Mouse (Mus musculus) ovary, postnatal 36 days (tissue): ENCODE measurements around the gene Tdgf1.

Experiments
- DNase-seq: peaks from one replicate; pipeline ENCODE4 v3.0.0; 2022; ENCODE audit warnings: low spot score, mixed read lengths

The Tdgf1 gene

GRCm38 (mm10) chr9:110953550-110954461 lies 7.8 kb upstream of the Tdgf1 start:
- peak; percentile 79 for DNase-seq

DNA sequence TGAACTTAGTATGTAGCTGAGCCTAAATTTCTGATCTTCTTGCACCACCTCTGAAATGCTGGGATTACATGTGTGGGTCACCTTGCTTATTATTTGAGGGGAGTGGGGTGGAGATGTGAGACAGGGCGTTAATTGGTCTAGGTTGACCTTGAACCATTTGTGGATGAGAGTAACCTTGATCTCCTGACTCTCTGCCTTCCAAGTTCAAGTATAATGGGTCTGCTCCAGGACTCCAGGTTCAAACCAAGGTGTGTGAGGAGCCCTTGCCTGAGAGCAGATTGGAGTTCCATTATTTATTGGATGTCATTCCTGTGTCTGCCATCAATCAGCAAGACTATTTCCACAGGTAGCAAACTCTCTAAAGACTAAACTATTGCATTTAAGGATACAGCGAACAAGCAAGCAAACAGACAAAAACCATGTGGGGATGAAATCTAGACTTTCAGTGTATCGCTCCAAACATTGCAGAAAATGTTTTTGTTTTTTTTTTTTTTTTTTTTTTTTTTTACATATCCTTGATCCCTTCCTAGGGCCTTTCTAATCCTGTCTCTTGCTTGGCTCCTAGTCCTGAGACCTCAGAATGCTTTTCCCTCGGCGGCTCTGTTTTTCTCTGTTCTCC lies 7.1 kb upstream of the Tdgf1 start:
- DNase-seq = no peak

DNA sequence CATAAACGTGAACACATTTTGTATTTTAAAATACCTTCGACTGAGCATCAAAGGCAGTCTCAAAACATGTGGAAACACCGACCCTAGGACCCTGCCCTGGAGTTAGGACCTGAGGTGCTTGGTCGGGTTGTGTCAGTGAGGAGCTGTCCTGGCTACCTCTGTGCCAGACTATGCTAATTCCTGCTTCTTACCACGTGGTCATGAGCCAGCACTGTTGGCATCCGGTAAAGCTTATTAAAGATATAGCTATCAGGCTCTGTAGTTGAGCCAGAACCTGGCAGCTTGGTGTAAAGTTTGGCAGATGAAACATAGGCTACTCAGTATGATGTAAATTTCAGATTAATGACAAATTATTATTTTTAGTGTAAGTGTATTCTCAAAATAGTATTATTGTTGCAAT lies 6.4 kb upstream of the Tdgf1 start:
- no peak for DNase-seq

DNA sequence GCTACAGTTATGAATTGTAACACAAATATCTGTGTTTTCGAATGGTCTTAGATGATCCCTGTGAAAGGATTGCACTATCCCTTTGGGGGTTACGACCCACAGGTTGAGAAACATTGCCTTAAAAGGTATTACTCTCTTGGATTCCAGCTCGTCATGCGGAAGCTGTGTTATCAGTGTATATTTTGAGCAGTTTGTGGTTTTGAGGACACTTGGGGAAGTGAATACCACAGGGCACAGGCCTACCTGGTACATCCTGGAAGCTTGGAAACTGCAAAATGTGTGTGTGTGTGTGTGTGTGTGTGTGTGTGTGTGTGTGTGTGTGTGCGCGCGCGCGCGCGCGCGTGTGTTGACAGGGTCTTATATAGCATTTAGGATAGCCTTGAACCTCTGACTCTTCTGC lies 5.9 kb upstream of the Tdgf1 start:
- DNase-seq = no peak

DNA sequence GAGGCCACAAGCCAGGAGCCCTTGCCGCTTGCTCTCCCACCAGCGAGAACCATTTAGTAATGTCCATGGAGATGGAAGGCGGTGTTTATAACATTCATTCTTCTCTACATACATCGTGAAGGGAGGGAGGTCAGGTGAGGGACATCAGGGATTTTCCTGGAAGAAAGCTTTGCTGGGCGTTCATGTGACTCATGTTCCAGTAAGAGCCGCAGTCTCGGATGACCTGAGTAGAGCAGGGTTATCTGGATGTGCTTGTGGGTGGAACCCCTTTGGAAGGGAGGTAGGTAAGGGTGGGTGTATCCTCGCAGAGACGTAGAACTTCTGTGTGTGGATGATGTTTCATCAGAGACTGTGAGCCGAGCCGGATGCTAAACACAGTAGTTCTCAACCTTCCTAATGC lies 5.4 kb upstream of the Tdgf1 start, which contains the start of gene Lrrc2:
TSS of gene Lrrc2 (plus strand) at position 149 of the 400 bp plus-strand sequence.
- no peak for DNase-seq

DNA sequence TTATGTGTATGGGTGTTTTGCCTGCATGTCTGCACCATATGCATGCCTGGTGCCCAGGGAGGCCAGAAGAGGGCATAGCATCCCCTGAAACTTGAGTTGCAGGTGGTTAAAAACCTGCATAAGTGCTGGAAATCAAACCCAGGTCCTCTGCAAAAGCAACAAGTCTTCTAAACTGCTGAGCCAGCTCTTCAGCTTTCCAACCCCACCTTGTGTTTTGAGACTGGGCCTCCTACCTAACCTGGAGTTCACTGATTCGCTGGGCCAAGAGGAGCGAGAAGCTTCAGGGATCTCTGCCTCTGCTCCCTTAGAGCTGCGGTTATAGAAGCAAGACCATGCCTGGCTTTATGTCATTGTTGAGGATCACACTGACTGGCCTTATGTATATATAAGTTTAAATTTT lies 4.2 kb upstream of the Tdgf1 start:
- no peak for DNase-seq

DNA sequence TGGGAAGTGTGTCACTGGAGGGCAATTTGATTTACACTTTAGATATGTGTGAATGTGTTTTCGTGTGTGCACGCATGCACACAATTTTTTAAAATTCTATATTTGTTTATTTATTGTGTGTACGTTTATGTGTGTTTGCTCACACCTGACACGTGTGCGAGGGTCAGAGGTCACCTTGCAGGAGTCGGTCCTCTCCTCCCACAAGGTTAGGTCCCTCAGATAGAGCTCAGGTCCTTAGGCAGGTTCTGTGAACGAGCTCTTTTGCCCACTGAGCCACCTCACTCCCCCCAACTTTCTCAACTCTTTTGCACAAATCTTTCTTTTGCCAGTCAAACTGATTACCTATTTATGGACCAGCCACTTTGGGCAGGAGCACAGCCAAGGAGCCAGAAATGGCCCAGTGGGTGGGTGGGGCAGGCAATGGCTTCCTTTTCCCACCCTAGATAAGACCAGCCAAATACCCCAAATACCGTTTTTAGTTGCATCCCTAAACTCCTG lies 2.9 kb upstream of the Tdgf1 start:
- DNase-seq = no peak

GRCm38 (mm10) chr9:110947900-110948299 lies 1.9 kb upstream of the Tdgf1 start:
- DNase-seq = no peak

GRCm38 (mm10) chr9:110947261-110947661 lies 1.3 kb upstream of the Tdgf1 start:
- DNase-seq = no peak

DNA sequence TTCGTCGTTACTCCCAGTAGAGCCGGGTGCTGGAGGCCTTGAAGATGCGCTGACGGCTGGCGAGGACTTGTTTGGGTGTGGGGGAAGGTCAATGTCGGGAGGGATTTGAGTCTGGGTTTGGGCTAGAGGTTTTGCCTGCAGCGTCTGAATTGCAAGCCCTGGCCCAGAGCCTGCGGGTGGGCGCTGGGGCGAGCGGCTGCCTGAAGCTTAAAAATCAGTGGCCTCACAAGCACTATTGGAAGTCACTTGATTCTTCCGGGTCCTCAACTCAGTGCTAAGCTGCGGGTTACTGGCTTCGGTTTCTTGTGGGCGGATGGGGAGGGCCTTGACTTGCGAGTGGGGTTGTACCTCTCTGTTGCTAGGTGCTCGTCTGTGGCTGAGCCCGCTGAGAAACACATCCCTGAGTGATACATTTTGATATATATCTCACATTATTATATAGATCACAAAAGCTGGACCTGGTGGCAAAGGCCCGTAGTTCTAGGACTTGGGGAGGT lies 638 bp upstream of the Tdgf1 start:
- DNase-seq = peak; percentile 69

DNA sequence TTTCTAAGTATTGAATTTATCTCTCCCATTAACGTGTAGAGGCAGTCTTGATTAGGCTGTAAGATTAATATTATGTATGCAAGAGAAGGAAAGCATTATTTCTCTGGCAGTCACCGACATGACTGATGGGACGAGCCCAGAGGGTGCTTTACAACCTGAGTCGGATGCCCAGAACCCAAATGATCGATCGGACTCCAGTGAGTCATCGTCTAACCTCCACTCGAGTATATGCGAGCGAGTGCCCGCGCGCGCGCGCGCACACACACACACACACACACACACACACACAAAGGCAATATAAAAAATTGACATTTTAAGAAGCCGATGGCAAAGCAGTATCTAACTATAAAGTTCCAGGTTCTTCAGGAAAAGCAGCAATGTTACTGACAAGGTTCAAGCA lies 615 bp downstream of the Tdgf1 start:
- DNase-seq = no peak

GRCm38 (mm10) chr9:110944265-110944664 lies 1.7 kb downstream of the Tdgf1 start:
- no peak for DNase-seq

- no peak for DNase-seq
These were observed 8.2 kb downstream of the Tdgf1 start for GRCm38 (mm10) chr9:110937506-110938490.

- no peak for DNase-seq
These were observed 10.0 kb downstream of the Tdgf1 start for GRCm38 (mm10) chr9:110935941-110936340.

DNA sequence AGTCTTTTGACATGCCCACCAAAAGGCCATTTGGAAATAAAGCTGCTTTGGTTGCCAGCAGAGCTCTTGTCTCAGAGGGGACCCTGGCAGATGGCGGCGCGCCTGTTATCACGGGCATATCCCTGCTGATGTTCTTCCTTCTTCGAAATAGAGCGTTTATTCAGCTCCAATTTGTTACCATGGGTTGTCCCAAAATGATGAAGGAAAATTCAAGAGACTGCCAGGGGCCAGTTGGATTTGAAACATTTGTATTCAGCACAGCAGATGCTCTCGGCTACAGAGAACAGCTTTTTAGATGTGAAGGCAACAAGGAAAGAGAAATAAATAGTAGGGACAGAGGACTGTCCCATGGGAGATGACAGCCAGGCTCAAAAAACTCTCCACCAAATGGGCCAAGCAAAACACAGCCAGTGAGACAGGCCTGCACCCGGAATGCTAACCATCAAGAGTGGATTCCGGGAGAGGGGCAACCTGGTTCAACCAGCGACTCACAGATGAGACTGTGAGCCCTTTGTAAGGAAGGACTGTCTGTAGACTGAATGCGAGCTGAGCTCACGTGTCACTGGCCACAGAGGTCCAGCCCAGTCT lies 12.0 kb downstream of the Tdgf1 start:
- DNase-seq = no peak

GRCm38 (mm10) chr9:110931573-110931972 lies 14.4 kb downstream of the Tdgf1 start:
- DNase-seq = no peak

DNA sequence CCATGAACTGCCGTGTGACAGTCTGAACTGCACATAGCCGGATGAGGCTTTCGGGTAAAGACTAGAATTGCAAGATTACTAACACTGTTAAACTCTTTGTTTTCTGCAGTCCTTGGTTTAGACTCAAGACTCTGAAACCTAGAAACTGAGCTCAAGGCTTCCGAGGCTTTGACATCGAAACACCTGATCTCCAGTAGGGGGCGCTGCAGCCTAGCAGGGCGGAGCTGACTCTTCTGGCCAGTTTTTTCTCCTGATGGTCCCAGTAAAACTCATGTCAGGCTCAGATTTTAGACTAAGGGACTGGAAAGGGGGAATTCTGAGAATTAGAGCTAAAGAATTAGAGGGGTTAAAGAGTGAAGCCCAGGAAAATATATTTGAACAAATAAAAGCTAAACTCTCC lies 23.2 kb downstream of the Tdgf1 start:
- peak; percentile 78 for DNase-seq

GRCm38 (mm10) chr9:110920665-110921419 lies 25.1 kb downstream of the Tdgf1 start:
- no peak for DNase-seq

GRCm38 (mm10) chr9:110916786-110917185 lies 29.2 kb downstream of the Tdgf1 start, which contains the start of gene Fam240a:
Gene Fam240a, minus strand, starts transcription at chr9:110916861.
- no peak for DNase-seq

DNA sequence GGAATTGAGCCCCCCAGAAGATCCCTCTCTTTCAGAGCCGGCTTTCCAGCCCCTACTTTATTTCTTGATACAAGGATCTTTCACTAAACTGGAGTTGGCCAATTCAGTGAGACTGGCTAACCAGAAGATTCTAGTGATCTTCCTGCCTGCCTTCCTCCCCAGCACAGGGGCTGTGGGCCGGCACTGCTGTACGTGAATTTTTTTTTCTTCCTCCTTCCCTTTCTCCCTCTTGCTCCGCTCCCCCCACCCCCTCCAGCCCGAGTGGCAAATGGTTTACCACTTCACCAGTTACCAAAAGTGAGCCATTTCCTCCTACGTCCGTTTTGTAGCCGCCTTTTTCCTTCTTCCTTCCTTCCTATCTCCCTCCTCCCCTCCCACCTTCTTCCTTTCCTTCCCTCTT lies 30.5 kb downstream of the Tdgf1 start:
- no peak for DNase-seq
